Mouse (Mus musculus) spleen, postnatal 36 days (tissue): ENCODE measurements around the gene Rab3a.

Source experiments
- DNase-seq, 2 experiments: peaks; one replicate each; pipeline ENCODE4 v3.0.0; 2022; ENCODE audit warnings: low spot score in 2 of 2, mixed read lengths in 1 of 2

The Rab3a gene

GRCm38 (mm10) chr8:70774740-70775139 is 20.3 kb downstream of the Rab3a start:
- peak in 1 of 2 experiments; percentile 19 for DNase-seq

GRCm38 (mm10) chr8:70775227-70775626 is 20.7 kb downstream of the Rab3a start:
- no peak for DNase-seq

GRCm38 (mm10) chr8:70775851-70776495 is 21.5 kb downstream of the Rab3a start:
- peak in 1 of 2 experiments; percentile 20 for DNase-seq

GRCm38 (mm10) chr8:70776496-70777444 is 22.3 kb downstream of the Rab3a start, which contains the start of gene Pik3r2:
TSS of gene Pik3r2 (minus strand) at chr8:70776713.
- peak; percentile 94 to 96 for DNase-seq

GRCm38 (mm10) chr8:70780093-70780492 is 25.6 kb downstream of the Rab3a start:
- DNase-seq = no peak

DNA sequence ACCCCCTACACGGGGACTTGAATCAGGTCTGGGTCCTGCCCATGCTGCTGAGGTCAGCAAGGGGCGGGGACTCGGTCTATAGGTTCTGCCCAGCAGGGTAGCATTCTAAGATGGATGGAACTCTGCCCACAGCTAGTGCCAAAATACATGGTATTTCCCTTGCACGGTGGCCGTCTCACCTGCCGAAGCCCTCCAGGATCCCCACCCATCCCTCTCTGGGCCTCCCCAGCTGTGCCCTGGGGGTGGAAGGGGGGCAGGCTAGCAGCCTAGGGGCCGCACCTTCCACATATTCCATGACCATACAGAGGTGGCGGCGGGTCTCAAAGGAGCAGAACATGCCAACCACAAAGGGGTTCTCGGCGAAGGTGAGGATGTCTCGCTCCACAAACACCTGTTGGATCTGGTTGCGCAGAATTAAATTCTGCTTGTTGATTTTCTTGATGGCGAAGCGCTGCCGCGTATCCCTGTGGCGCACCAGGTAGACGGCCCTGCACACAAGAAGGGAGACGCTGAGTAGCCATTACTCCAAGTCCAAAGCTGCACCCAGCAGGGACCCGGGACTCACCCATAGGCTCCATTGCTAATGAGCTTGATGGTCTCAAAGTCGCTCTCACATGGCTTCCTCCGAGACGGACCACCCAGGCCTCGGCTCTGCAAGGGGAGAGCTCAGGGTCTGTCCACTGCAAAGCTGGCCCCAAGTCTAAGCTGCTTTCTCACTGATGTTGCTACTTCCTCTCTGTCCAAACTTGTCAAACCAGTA is 32.0 kb downstream of the Rab3a start:
- DNase-seq = no peak

DNA sequence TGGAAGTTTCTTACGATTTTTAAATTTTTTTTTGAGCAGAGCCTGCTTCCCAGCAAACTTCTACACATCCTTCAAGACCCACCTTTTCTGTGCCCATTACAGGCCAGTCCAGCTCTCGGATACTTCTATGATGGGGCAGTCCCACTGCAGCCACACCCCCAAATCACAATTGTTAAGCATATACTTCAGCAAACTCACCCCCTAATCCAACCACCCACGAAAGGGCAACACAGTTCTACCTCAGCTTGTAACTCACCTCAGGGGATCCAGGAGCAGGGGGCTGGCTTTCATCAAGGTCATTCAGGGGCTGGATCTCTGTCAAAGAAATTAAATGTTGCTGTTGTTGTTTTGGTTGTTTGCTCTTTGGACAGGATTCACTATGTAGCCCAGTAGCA is 32.6 kb downstream of the Rab3a start:
- no peak for DNase-seq

- no peak for DNase-seq
Observed at GRCm38 (mm10) chr8:70787941-70788667, 33.6 kb downstream of the Rab3a start.

GRCm38 (mm10) chr8:70789046-70789445 is 34.6 kb downstream of the Rab3a start:
- DNase-seq = no peak

DNA sequence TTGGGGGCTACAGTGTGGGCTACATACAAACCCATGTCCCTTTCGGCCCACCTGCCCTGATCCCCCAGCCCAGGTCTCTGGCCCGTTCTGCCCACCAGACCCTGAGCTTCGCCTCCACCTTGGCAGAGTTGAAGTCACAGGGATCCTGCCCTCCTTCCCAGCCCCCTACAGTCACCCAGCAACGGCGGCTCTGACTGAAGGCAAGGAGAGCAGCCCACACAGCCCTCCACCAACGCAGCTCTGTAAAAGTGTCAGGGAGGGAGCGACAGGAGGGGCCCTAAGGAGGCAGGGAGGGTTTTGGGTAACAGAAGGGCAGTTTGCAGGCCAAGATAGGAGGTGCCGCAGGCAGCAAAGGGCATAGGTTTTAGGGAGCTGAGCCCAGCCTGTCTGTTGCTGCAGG is 36.4 kb downstream of the Rab3a start:
- DNase-seq = no peak

- peak; percentile 86 for DNase-seq
Observed at GRCm38 (mm10) chr8:70791294-70791701, 36.8 kb downstream of the Rab3a start.

- peak; percentile 97 to 98 for DNase-seq
Observed at GRCm38 (mm10) chr8:70791975-70792691, 37.7 kb downstream of the Rab3a start.

DNA sequence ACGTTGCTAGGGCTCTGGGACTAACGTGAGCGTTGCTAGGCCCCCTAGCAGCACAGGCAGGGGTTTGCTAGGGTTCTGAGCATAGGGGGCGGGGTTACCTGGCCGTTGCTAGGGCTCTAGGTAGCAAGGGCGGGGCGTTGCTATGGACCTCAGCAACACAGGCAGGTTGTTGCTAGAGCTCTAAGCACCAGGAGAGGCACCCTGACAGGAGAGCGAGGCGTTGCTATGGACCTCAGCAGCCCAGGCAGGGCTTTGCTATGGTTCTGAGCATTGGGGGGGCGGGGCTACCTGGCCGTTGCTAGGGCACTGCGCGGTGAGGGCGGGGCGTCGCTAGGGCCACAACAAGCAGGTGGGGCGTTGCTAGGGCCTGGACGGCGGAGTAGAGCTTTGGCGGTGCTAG is 38.2 kb downstream of the Rab3a start:
- DNase-seq = peak in 1 of 2 experiments; percentile 76

GRCm38 (mm10) chr8:70794215-70794614 is 39.7 kb downstream of the Rab3a start:
- DNase-seq = no peak

- no peak for DNase-seq
Observed at GRCm38 (mm10) chr8:70795370-70795769, 40.9 kb downstream of the Rab3a start.

- no peak for DNase-seq
Observed at GRCm38 (mm10) chr8:70796403-70797080, 42.1 kb downstream of the Rab3a start.

- peak; percentile 86 to 87 for DNase-seq
Observed at GRCm38 (mm10) chr8:70797081-70798070, 42.9 kb downstream of the Rab3a start.

- no peak for DNase-seq
Observed at GRCm38 (mm10) chr8:70798281-70798680, 43.8 kb downstream of the Rab3a start.

- no peak for DNase-seq
Observed at GRCm38 (mm10) chr8:70800648-70801047, 46.2 kb downstream of the Rab3a start.
